Mouse (Mus musculus) lung, embryonic 16.5 days (tissue): ENCODE data around the gene Ccnj. TPM values are rescaled to one million over a fixed set of nuclear protein-coding genes. Genes with fewer than 3 reads are reported as not detected.
A peak's percentile ranks its signal among the peaks of the same experiment; 100 is the strongest.

Experiments
- ATAC-seq: fragments of 200-750 bp; cut with Nextera tagmentation; 2 replicates; pipeline ENCODE4 v1.8.0; 2017; ENCODE audit warnings: low read depth, mild to moderate bottlenecking, moderate library complexity
- H3K27ac ChIP-seq: fragments of 300-500 bp; sonication (generic); 2 replicates; pipeline ENCODE4 v1.5.1; 2014; ENCODE audit warnings: mild to moderate bottlenecking, control low read depth, low read length
- H3K27me3 ChIP-seq: fragments of 300-500 bp; sonication (generic); 2 replicates; pipeline ENCODE4 v1.6.1; 2014; ENCODE audit warnings: low read depth, low read length, mixed read lengths; ENCODE audit not compliant: control insufficient read depth, insufficient read depth
- H3K36me3 ChIP-seq: fragments of 300-500 bp; sonication (generic); 2 replicates; pipeline ENCODE4 v1.6.1; 2014; ENCODE audit warnings: low read length; ENCODE audit not compliant: control insufficient read depth, insufficient read depth
- H3K4me1 ChIP-seq: fragments of 300-500 bp; sonication (generic); replicated peaks from 2 replicates; pipeline ENCODE4 v1.6.1; 2014; ENCODE audit warnings: low read length, mixed read lengths; ENCODE audit not compliant: control insufficient read depth, insufficient read depth
- H3K4me2 ChIP-seq: fragments of 300-500 bp; sonication (generic); 2 replicates; pipeline ENCODE4 v1.6.1; 2014; ENCODE audit warnings: low read depth, low read length, control low read depth
- H3K4me3 ChIP-seq: fragments of 300-500 bp; sonication (generic); 2 replicates; pipeline ENCODE4 v1.5.1; 2014; ENCODE audit warnings: mild to moderate bottlenecking, low read length, control low read depth
- H3K9ac ChIP-seq: fragments of 300-500 bp; sonication (generic); 2 replicates; pipeline ENCODE4 v1.6.1; 2014; ENCODE audit warnings: low read length, control low read depth
- H3K9me3 ChIP-seq: fragments of 300-500 bp; sonication (generic); 2 replicates; pipeline ENCODE4 v1.6.1; 2016; ENCODE audit warnings: low read length; ENCODE audit not compliant: control insufficient read depth
- WGBS: fragments of 180-500 bp; shearing (Covaris S2); extraction: QIAGEN DNeasy Blood & Tissue Kit; methylation state at CpG from one replicate; pipeline ENCODE4 v1.1.7; 2014; 5-methylcytosine and 5-hydroxymethylcytosine counted together
- polyA plus RNA-seq: library from polyadenylated mRNA; unstranded; fragments of >200 nt; fragmentation: Nextera tagmentation; extraction: Ambion mirVana; gene quantifications from 2 replicates; pipeline ENCODE4 v1.2.1, GENCODE M21; 2015

The Ccnj gene
- polyA plus RNA-seq, 1 experiment from 2014 or later: 12.5 TPM

- Histone ChIP-seq H3K4me2 (no peak overlapping the region), H3K9ac (no peak overlapping the region), H3K27ac (no peak overlapping the region), H3K36me3 (peaks cover 24% of the 10 kb centered on the region; the same call in 1 of the 2 replicates), H3K9me3 (no peaks in the 10 kb centered on the region), H3K4me3 (no peak overlapping the region), H3K27me3 (no peaks in the 10 kb centered on the region), H3K4me1 (peaks cover 11% of the 10 kb centered on the region)
- WGBS: 65% methylated on average over 7 of the region's 7 CpGs
- peak; percentile 65 for ATAC-seq
These were observed 7.1 kb downstream of the Ccnj start for GRCm38 (mm10) chr19:40838205-40838604.

DNA sequence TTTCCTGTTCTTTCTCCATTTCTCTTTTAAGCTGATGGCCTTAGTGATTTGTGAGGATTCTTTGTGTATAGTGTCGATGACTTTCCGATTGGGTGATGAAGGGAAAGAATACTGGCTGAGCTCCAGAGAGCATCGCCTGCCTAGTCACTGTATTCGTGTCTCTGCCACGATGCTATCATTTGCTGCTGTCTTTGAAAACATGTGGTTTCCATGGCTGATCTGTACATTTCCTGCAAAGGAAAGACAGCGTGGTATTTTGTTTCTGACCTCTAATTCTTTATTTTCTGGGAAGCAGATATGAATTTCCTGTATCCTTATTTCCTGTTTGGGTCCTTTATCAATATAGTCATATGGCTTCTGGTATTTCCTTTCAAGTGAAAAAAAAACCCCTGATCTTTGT is 9.2 kb downstream of the Ccnj start:
- WGBS: 48% methylated on average over 6 of the region's 6 CpGs

DNA sequence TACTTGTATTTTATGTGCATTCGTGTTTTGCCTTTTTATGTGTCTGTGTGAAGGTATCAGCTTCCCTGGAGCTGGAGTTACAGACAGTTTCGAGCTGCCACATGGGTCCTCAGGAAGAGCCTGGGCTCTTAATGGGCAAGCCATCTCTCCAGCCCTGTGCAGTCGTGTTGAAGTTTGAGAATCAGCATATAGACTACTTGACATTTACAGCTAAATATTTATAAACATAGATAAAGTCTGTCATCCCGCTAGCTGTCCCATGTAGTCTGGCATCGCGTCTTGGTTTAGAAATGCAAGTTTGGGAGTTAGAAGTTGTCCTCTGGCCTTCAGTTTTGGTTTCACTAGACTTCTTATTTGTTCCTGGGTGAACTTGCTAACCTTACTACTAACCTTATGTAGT is 10.0 kb downstream of the Ccnj start:
- Histone ChIP-seq H3K9me3 (no peaks in the 10 kb centered on the region), H3K36me3 (peaks cover 44% of the 10 kb centered on the region), H3K27me3 (no peaks in the 10 kb centered on the region), H3K27ac (no peak overlapping the region), H3K4me1 (peaks cover 11% of the 10 kb centered on the region; the same call in 1 of the 2 replicates), H3K9ac (no peak overlapping the region), H3K4me2 (no peak overlapping the region), H3K4me3 (no peak overlapping the region)
- 44% methylated on average over 6 of the region's 6 CpGs for WGBS
- peak; percentile 51 for ATAC-seq

More for the DNA sequence above, 9.2 kb downstream of the Ccnj start:
- ATAC-seq: no peak
- Histone ChIP-seq H3K36me3 (peaks cover 36% of the 10 kb centered on the region), H3K27me3 (no peaks in the 10 kb centered on the region), H3K9ac (no peak overlapping the region), H3K27ac (no peak overlapping the region), H3K4me2 (no peak overlapping the region), H3K9me3 (no peaks in the 10 kb centered on the region), H3K4me1 (peaks cover 11% of the 10 kb centered on the region; the same call in 1 of the 2 replicates), H3K4me3 (no peak overlapping the region)

GRCm38 (mm10) chr19:40841593-40841992 is 10.5 kb downstream of the Ccnj start:
- Histone ChIP-seq H3K4me1 (peaks cover 11% of the 10 kb centered on the region; the same call in 1 of the 2 replicates), H3K9me3 (no peaks in the 10 kb centered on the region), H3K9ac (no peak overlapping the region), H3K27ac (no peak overlapping the region), H3K36me3 (peaks cover 46% of the 10 kb centered on the region), H3K4me3 (no peak overlapping the region), H3K4me2 (no peak overlapping the region), H3K27me3 (no peaks in the 10 kb centered on the region)
- no peak for ATAC-seq
- 62% methylated on average over 13 of the region's 13 CpGs for WGBS

GRCm38 (mm10) chr19:40844731-40845130 is 13.7 kb downstream of the Ccnj start:
- Histone ChIP-seq H3K4me3 (no peak overlapping the region), H3K4me1 (peaks cover 9% of the 10 kb centered on the region; the same call in 1 of the 2 replicates), H3K27me3 (no peaks in the 10 kb centered on the region), H3K36me3 (peaks cover 34% of the 10 kb centered on the region), H3K9me3 (no peaks in the 10 kb centered on the region), H3K4me2 (no peak overlapping the region), H3K27ac (no peak overlapping the region), H3K9ac (no peak overlapping the region)
- 88% methylated on average over 13 of the region's 13 CpGs for WGBS
- ATAC-seq: no peak

- H3K9me3 ChIP-seq: no peaks in the 10 kb centered on the region
- H3K4me2 ChIP-seq: no peak overlapping the region
- H3K27ac ChIP-seq: no peak overlapping the region
- H3K27me3 ChIP-seq: no peaks in the 10 kb centered on the region
- WGBS: 85% methylated on average over 12 of the region's 12 CpGs
- H3K4me1 ChIP-seq: no peaks in the 10 kb centered on the region
- H3K4me3 ChIP-seq: no peak overlapping the region
- H3K36me3 ChIP-seq: peaks cover 28% of the 10 kb centered on the region
- H3K9ac ChIP-seq: no peak overlapping the region
- no peak for ATAC-seq
These were observed 18.3 kb downstream of the Ccnj start for GRCm38 (mm10) chr19:40849391-40849790.

GRCm38 (mm10) chr19:40859555-40859954 is 28.5 kb downstream of the Ccnj start:
- 25% methylated on average over 4 of the region's 4 CpGs for WGBS
- no peak overlapping the region for H3K4me2 ChIP-seq
- H3K36me3 ChIP-seq: no peaks in the 10 kb centered on the region
- no peaks in the 10 kb centered on the region for H3K27me3 ChIP-seq
- peak; percentile 70 for ATAC-seq
- no peak overlapping the region for H3K27ac ChIP-seq
- H3K9me3 ChIP-seq: no peaks in the 10 kb centered on the region
- no peaks in the 10 kb centered on the region for H3K4me1 ChIP-seq
- H3K9ac ChIP-seq: no peak overlapping the region
- H3K4me3 ChIP-seq: no peak overlapping the region

GRCm38 (mm10) chr19:40868284-40868683 is 37.2 kb downstream of the Ccnj start:
- Histone ChIP-seq H3K27ac (0 out of 2 replicates have a peak overlapping the region, but pooled peaks have one; percentile 17), H3K4me3 (no peak overlapping the region), H3K4me1 (peaks cover 11% of the 10 kb centered on the region), H3K36me3 (no peaks in the 10 kb centered on the region), H3K27me3 (peaks cover 4% of the 10 kb centered on the region; the same call in 1 of the 2 replicates), H3K4me2 (peak overlapping the region; percentile 17; the same call in 1 of the 2 replicates), H3K9ac (0 out of 2 replicates have a peak overlapping the region, but pooled peaks have one; percentile 20), H3K9me3 (no peaks in the 10 kb centered on the region)
- WGBS: 13% methylated on average over 5 of the region's 5 CpGs
- ATAC-seq: peak; percentile 81

GRCm38 (mm10) chr19:40869425-40870105 is 38.5 kb downstream of the Ccnj start:
- Histone ChIP-seq H3K4me1 (peaks cover 11% of the 10 kb centered on the region), H3K9ac (no peak overlapping the region), H3K27ac (no peak overlapping the region), H3K9me3 (no peaks in the 10 kb centered on the region), H3K4me3 (no peak overlapping the region), H3K4me2 (no peak overlapping the region), H3K27me3 (peaks cover 7% of the 10 kb centered on the region; the same call in 1 of the 2 replicates), H3K36me3 (no peaks in the 10 kb centered on the region)
- WGBS: 93% methylated on average over 3 of the region's 3 CpGs
- no peak for ATAC-seq
